Mouse (Mus musculus): ENCODE data around the gene Rabl2. TPM values are rescaled to one million over a fixed set of nuclear protein-coding genes. Genes with fewer than 3 reads are reported as not detected.

Gene Rabl2
- total and polyA plus RNA-seq, 2 experiments from 2014 or later, result 9.2 to 12.7 TPM

GRCm38 (mm10) chr15:89585631-89586030, 6.1 kb downstream of the Rabl2 start:
- ATAC-seq (ENCODE audit: insufficient read depth, low read depth), result no peak
- WGBS, result 81% methylated on average over 11 of the region's 11 CpGs
- H3K9me3 ChIP-seq (replicated peaks; ENCODE audit: control insufficient read depth, low read length), result no peaks in the 10 kb centered on the region
- H3K4me3 ChIP-seq (ENCODE audit: low read depth, low read length), result no peak overlapping the region
- no peak for DNase-seq (ENCODE audit: low spot score)
- TF ChIP-seq CTCF (IDR thresholded peaks at IDR 0.05; ENCODE audit: low read depth), result no peak
- TF ChIP-seq EP300 (IDR thresholded peaks at IDR 0.05; ENCODE audit: low read depth), result no peak
- no peaks in the 10 kb centered on the region for H3K4me1 ChIP-seq (ENCODE audit: control insufficient read depth, insufficient read depth)
- H3K27ac ChIP-seq (ENCODE audit: low read depth), result no peak overlapping the region
- 0 out of 2 replicates have a peak, but pooled peaks cover 6% of the 10 kb centered on the region for H3K36me3 ChIP-seq (replicated peaks; ENCODE audit: control insufficient read depth, insufficient read depth, low read length)
- H3K4me2 ChIP-seq (ENCODE audit: low read depth, low read length), result no peak overlapping the region
- no peaks in the 10 kb centered on the region for H3K27me3 ChIP-seq (ENCODE audit: control insufficient read depth, insufficient read depth, low read length)
- no peak overlapping the region for H3K9ac ChIP-seq (replicated peaks; ENCODE audit: low read depth, low read length)

GRCm38 (mm10) chr15:89585101-89585500, 6.6 kb downstream of the Rabl2 start:
- Histone ChIP-seq H3K4me2 (ENCODE audit: low read depth, low read length) (no peak overlapping the region), H3K36me3 (replicated peaks; ENCODE audit: control insufficient read depth, insufficient read depth, low read length) (0 out of 2 replicates have a peak, but pooled peaks cover 6% of the 10 kb centered on the region), H3K27me3 (ENCODE audit: control insufficient read depth, insufficient read depth, low read length) (no peaks in the 10 kb centered on the region), H3K9ac (replicated peaks; ENCODE audit: low read depth, low read length) (no peak overlapping the region), H3K4me1 (ENCODE audit: control insufficient read depth, insufficient read depth) (no peaks in the 10 kb centered on the region), H3K27ac (ENCODE audit: low read depth) (no peak overlapping the region), H3K9me3 (replicated peaks; ENCODE audit: control insufficient read depth, low read length) (no peaks in the 10 kb centered on the region), H3K4me3 (ENCODE audit: low read depth, low read length) (no peak overlapping the region)
- ATAC-seq (ENCODE audit: insufficient read depth, low read depth) (peak; percentile 57; the same call in 1 of the 2 replicates), DNase-seq (ENCODE audit: low spot score) (no peak)
- TF ChIP-seq CTCF (IDR thresholded peaks at IDR 0.05; ENCODE audit: low read depth) (no peak), EP300 (IDR thresholded peaks at IDR 0.05; ENCODE audit: low read depth) (peak; percentile 77; the same call in 1 of the 2 replicates)
- 62% methylated on average over 5 of the region's 5 CpGs for WGBS

DNA sequence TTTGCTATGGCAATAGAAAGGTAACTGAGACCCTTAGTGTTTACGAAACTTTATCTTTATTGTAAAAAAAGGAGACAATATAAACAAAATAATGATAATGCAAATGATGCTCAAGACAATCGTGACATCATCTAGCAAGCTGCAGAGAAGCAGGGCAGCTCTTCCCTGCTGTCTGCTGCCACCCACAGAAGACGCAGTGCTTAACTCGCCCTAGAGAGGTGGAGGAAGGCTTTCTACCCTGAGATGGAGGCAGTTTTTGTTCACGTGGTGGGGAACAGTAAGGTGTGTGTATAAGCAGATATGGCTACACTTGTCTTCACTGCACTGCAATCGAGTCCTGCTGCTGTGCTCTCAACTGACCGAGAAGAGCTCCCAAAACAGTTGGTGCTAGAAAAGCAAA, 9.2 kb downstream of the Rabl2 start:
- H3K36me3 ChIP-seq (replicated peaks; ENCODE audit: control insufficient read depth, insufficient read depth, low read length), result 0 out of 2 replicates have a peak, but pooled peaks cover 2% of the 10 kb centered on the region
- H3K4me1 ChIP-seq (ENCODE audit: control insufficient read depth, insufficient read depth), result no peaks in the 10 kb centered on the region
- ATAC-seq (ENCODE audit: insufficient read depth, low read depth), result no peak
- H3K27me3 ChIP-seq (ENCODE audit: control insufficient read depth, insufficient read depth, low read length), result no peaks in the 10 kb centered on the region
- H3K27ac ChIP-seq (ENCODE audit: low read depth), result no peak overlapping the region
- TF ChIP-seq CTCF (IDR thresholded peaks at IDR 0.05; ENCODE audit: low read depth), result no peak
- no peak for TF ChIP-seq EP300 (IDR thresholded peaks at IDR 0.05; ENCODE audit: low read depth)
- no peak overlapping the region for H3K4me2 ChIP-seq (ENCODE audit: low read depth, low read length)
- H3K9ac ChIP-seq (replicated peaks; ENCODE audit: low read depth, low read length), result no peak overlapping the region
- 78% methylated on average over 7 of the region's 7 CpGs for WGBS
- DNase-seq (ENCODE audit: low spot score), result no peak
- H3K4me3 ChIP-seq (ENCODE audit: low read depth, low read length), result no peak overlapping the region
- no peaks in the 10 kb centered on the region for H3K9me3 ChIP-seq (replicated peaks; ENCODE audit: control insufficient read depth, low read length)

- no peak for TF ChIP-seq EP300 (IDR thresholded peaks at IDR 0.05; ENCODE audit: low read depth)
- TF ChIP-seq CTCF (IDR thresholded peaks at IDR 0.05; ENCODE audit: low read depth), result no peak
- Histone ChIP-seq H3K36me3 (replicated peaks; ENCODE audit: control insufficient read depth, insufficient read depth, low read length) (no peaks in the 10 kb centered on the region), H3K27ac (ENCODE audit: low read depth) (no peak overlapping the region), H3K27me3 (ENCODE audit: control insufficient read depth, insufficient read depth, low read length) (no peaks in the 10 kb centered on the region), H3K4me3 (ENCODE audit: low read depth, low read length) (no peak overlapping the region), H3K9me3 (replicated peaks; ENCODE audit: control insufficient read depth, low read length) (no peaks in the 10 kb centered on the region), H3K9ac (replicated peaks; ENCODE audit: low read depth, low read length) (no peak overlapping the region), H3K4me2 (ENCODE audit: low read depth, low read length) (no peak overlapping the region), H3K4me1 (ENCODE audit: control insufficient read depth, insufficient read depth) (no peaks in the 10 kb centered on the region)
- ATAC-seq (ENCODE audit: insufficient read depth, low read depth) (no peak), DNase-seq (ENCODE audit: low spot score) (no peak)
- 56% methylated on average over 8 of the region's 8 CpGs for WGBS
Measured at GRCm38 (mm10) chr15:89572147-89572546, 19.6 kb downstream of the Rabl2 start.

GRCm38 (mm10) chr15:89568114-89568513, 23.6 kb downstream of the Rabl2 start, which contains the start of gene Acr:
Acr (plus strand) TSS chr15:89568326.
- Histone ChIP-seq H3K4me3 (ENCODE audit: low read depth, low read length) (no peak within 1 kb of the TSS), H3K4me1 (ENCODE audit: control insufficient read depth, insufficient read depth) (no peaks in the 10 kb centered on the region), H3K9ac (replicated peaks; ENCODE audit: low read depth, low read length) (no peak within 1 kb of the TSS), H3K36me3 (replicated peaks; ENCODE audit: control insufficient read depth, insufficient read depth, low read length) (no peaks in the 10 kb centered on the region), H3K4me2 (ENCODE audit: low read depth, low read length) (no peak within 1 kb of the TSS), H3K27me3 (ENCODE audit: control insufficient read depth, insufficient read depth, low read length) (no peaks in the 10 kb centered on the region), H3K27ac (ENCODE audit: low read depth) (no peak within 1 kb of the TSS), H3K9me3 (replicated peaks; ENCODE audit: control insufficient read depth, low read length) (no peaks in the 10 kb centered on the region)
- ATAC-seq (ENCODE audit: insufficient read depth, low read depth) (no peak), DNase-seq (ENCODE audit: low spot score) (no peak)
- TF ChIP-seq EP300 (IDR thresholded peaks at IDR 0.05; ENCODE audit: low read depth), result no peak
- no peak for TF ChIP-seq CTCF (IDR thresholded peaks at IDR 0.05; ENCODE audit: low read depth)
- 77% methylated on average over 6 of the region's 6 CpGs for WGBS

GRCm38 (mm10) chr15:89559202-89559731, 32.5 kb downstream of the Rabl2 start:
- TF ChIP-seq CTCF (IDR thresholded peaks at IDR 0.05; ENCODE audit: low read depth), result no peak
- TF ChIP-seq EP300 (IDR thresholded peaks at IDR 0.05; ENCODE audit: low read depth), result no peak
- H3K9me3 ChIP-seq (replicated peaks; ENCODE audit: control insufficient read depth, low read length), result no peaks in the 10 kb centered on the region
- no peaks in the 10 kb centered on the region for H3K36me3 ChIP-seq (replicated peaks; ENCODE audit: control insufficient read depth, insufficient read depth, low read length)
- H3K4me3 ChIP-seq (ENCODE audit: low read depth, low read length), result no peak overlapping the region
- no peak overlapping the region for H3K9ac ChIP-seq (replicated peaks; ENCODE audit: low read depth, low read length)
- H3K4me2 ChIP-seq (ENCODE audit: low read depth, low read length), result no peak overlapping the region
- H3K27me3 ChIP-seq (ENCODE audit: control insufficient read depth, insufficient read depth, low read length), result peaks cover 37% of the 10 kb centered on the region
- no peak for ATAC-seq (ENCODE audit: insufficient read depth, low read depth)
- 51% methylated on average over 10 of the region's 10 CpGs for WGBS
- H3K27ac ChIP-seq (ENCODE audit: low read depth), result no peak overlapping the region
- DNase-seq (ENCODE audit: low spot score), result no peak
- H3K4me1 ChIP-seq (ENCODE audit: control insufficient read depth, insufficient read depth), result peaks cover 3% of the 10 kb centered on the region

Measured in heart, postnatal 0 days (tissue).